Mouse (Mus musculus): ENCODE data around the gene Arpp19. TPM values are rescaled to one million over a fixed set of nuclear protein-coding genes. Genes with fewer than 3 reads are reported as not detected.

Arpp19 gene
- polyA plus RNA-seq, 1 experiment from 2014 or later = 384 TPM

DNA sequence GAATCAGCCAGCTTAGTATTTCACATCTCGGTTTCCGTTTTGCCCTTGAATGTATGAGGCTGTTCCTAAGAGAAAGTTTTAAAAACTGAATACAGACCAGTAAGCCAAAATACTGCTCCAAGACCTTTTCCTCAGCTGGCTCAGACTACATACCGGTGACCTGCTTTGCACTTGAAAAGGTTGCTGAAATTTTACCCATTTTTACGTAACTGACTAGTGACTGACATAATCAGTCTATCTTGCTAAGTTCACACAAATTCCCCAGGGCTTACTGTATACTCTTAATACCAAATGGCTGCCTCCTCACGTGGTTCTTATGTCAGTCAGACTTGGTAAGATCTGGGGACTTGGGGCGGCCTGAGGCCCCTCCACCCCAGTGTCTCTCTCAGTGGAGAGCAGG, 18.2 kb upstream of the Arpp19 start:
- no peak for ATAC-seq (ENCODE audit: insufficient number of reproducible peaks, insufficient read depth, low FRiP score, low TSS enrichment, low read depth)
- Histone ChIP-seq H3K4me3 (replicated peaks) (no peak overlapping the region), H3K9ac (replicated peaks) (no peak overlapping the region), H3K9me3 (no peaks in the 10 kb centered on the region), H3K27ac (no peak overlapping the region), H3K27me3 (no peaks in the 10 kb centered on the region), H3K36me3 (peaks cover 22% of the 10 kb centered on the region), H3K4me1 (replicated peaks) (no peaks in the 10 kb centered on the region), H3K4me2 (no peak overlapping the region)
- WGBS = 82% methylated on average over 6 of the region's 6 CpGs

DNA sequence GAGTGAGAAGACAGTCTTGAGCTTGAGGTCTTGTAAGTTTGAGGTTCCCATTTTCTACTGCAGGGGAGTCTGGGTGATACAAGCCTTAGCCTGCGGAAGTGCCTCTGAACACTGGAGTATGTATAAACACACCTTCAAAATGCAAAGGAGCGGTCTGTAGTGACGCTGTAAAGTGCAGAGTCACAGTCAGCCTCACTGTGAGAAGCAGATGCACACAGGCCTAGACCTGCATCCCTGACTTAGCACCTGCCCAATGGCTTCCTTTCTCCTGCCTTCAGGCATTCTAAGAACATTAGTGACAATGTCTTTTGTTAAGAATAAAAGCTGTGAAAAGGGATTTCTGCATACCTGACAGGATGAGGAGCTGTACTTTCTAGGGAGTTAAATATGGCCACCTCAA, 17.8 kb upstream of the Arpp19 start:
- Histone ChIP-seq H3K4me2 (no peak overlapping the region), H3K27ac (no peak overlapping the region), H3K4me3 (replicated peaks) (no peak overlapping the region), H3K36me3 (peaks cover 22% of the 10 kb centered on the region), H3K9me3 (no peaks in the 10 kb centered on the region), H3K27me3 (no peaks in the 10 kb centered on the region), H3K9ac (replicated peaks) (no peak overlapping the region), H3K4me1 (replicated peaks) (no peaks in the 10 kb centered on the region)
- ATAC-seq (ENCODE audit: insufficient number of reproducible peaks, insufficient read depth, low FRiP score, low TSS enrichment, low read depth) = no peak
- WGBS = 85% methylated on average over 3 of the region's 3 CpGs

GRCm38 (mm10) chr9:75020561-75020960, 16.9 kb upstream of the Arpp19 start:
- Histone ChIP-seq H3K4me3 (replicated peaks) (no peak overlapping the region), H3K4me1 (replicated peaks) (no peaks in the 10 kb centered on the region), H3K4me2 (no peak overlapping the region), H3K36me3 (peaks cover 22% of the 10 kb centered on the region), H3K9ac (replicated peaks) (no peak overlapping the region), H3K27ac (no peak overlapping the region), H3K9me3 (no peaks in the 10 kb centered on the region), H3K27me3 (no peaks in the 10 kb centered on the region)
- WGBS = 65% methylated on average over 4 of the region's 4 CpGs
- no peak for ATAC-seq (ENCODE audit: insufficient number of reproducible peaks, insufficient read depth, low FRiP score, low TSS enrichment, low read depth)

DNA sequence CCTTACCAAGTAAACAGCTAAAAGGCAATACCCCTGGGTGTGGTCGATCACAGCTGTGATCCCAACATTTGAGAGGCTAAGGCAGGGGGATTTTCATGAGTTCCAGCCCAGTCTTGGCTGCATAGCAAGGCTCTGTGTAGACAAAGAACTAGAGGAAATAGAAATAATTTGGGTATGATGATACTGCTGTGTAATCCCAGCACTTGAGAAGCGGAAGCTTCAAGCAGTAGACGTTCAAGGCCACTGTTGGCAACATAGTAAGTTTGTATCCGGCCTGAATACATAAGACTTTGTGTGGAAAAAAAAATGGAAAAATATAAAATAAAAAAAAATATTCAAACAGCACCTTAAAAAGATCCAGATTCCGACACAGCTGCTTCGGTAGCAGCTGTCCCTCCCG, 14.9 kb upstream of the Arpp19 start:
- 85% methylated on average over 7 of the region's 7 CpGs for WGBS
- no peak overlapping the region for H3K9ac ChIP-seq (replicated peaks)

GRCm38 (mm10) chr9:75023150-75023894, 14.1 kb upstream of the Arpp19 start:
- Histone ChIP-seq H3K4me2 (no peak overlapping the region), H3K27ac (no peak overlapping the region), H3K36me3 (peaks cover 16% of the 10 kb centered on the region), H3K4me1 (replicated peaks) (no peaks in the 10 kb centered on the region), H3K9me3 (no peaks in the 10 kb centered on the region), H3K4me3 (replicated peaks) (no peak overlapping the region), H3K27me3 (no peaks in the 10 kb centered on the region), H3K9ac (replicated peaks) (no peak overlapping the region)
- WGBS = 63% methylated on average over 5 of the region's 5 CpGs
- no peak for ATAC-seq (ENCODE audit: insufficient number of reproducible peaks, insufficient read depth, low FRiP score, low TSS enrichment, low read depth)

More for the DNA sequence above, 14.9 kb upstream of the Arpp19 start:
- ATAC-seq (ENCODE audit: insufficient number of reproducible peaks, insufficient read depth, low FRiP score, low TSS enrichment, low read depth) = no peak
- Histone ChIP-seq H3K4me2 (no peak overlapping the region), H3K27me3 (no peaks in the 10 kb centered on the region), H3K4me3 (replicated peaks) (no peak overlapping the region), H3K27ac (no peak overlapping the region), H3K9me3 (no peaks in the 10 kb centered on the region), H3K36me3 (peaks cover 19% of the 10 kb centered on the region), H3K4me1 (replicated peaks) (no peaks in the 10 kb centered on the region)

DNA sequence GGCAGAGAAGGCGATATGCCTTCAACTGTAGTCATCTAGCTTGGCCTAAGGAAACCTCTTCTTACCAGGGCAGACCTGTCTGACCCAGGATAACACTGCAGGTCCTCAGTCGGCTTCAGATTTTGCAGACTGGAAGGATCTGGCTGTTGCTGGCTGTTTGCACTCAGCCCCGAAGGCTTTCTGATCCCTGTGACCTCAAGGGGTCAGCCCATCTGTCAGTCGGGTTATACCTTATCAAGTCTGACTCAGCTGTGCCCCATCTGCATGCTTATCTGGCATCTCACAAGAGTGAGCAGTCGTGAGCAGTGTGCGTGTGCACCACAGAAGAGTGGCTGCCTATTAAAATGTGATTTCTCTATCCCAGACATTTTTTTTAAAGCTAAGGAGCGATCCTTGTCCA, 13.3 kb upstream of the Arpp19 start:
- Histone ChIP-seq H3K4me2 (no peak overlapping the region), H3K27me3 (no peaks in the 10 kb centered on the region), H3K4me3 (replicated peaks) (no peak overlapping the region), H3K27ac (no peak overlapping the region), H3K9ac (replicated peaks) (no peak overlapping the region), H3K9me3 (no peaks in the 10 kb centered on the region), H3K4me1 (replicated peaks) (no peaks in the 10 kb centered on the region), H3K36me3 (peaks cover 10% of the 10 kb centered on the region)
- no peak for ATAC-seq (ENCODE audit: insufficient number of reproducible peaks, insufficient read depth, low FRiP score, low TSS enrichment, low read depth)
- WGBS = 45% methylated on average over 7 of the region's 7 CpGs

- H3K9ac ChIP-seq (replicated peaks) = no peak overlapping the region
- WGBS = 74% methylated on average over 6 of the region's 6 CpGs
- H3K4me3 ChIP-seq (replicated peaks) = no peak overlapping the region
- no peak overlapping the region for H3K27ac ChIP-seq
- H3K4me2 ChIP-seq = no peak overlapping the region
- H3K9me3 ChIP-seq = no peaks in the 10 kb centered on the region
- ATAC-seq (ENCODE audit: insufficient number of reproducible peaks, insufficient read depth, low FRiP score, low TSS enrichment, low read depth) = no peak
- peaks cover 4% of the 10 kb centered on the region; the same call in 1 of the 2 replicates for H3K36me3 ChIP-seq
- no peaks in the 10 kb centered on the region for H3K27me3 ChIP-seq
- H3K4me1 ChIP-seq (replicated peaks) = no peaks in the 10 kb centered on the region
Measured at GRCm38 (mm10) chr9:75025689-75026088, 11.7 kb upstream of the Arpp19 start.

DNA sequence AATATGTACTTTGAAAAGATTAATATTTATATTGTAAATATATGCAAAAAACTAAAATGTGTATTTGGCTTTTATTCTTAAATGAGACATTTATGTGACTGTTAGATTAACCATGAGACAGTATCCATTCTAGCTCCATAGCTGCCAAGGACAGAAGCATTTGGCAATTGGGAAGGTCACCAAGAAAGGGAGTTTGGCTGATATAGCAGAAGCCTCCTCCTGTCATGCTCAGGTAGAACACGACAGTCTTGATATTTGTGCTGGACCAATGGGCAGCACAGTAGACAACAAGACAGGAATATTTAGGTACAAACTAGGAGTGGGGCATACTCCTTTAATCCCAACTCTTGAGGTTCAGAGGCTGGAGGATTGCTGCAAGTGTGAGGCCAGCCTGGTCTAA, 5.0 kb upstream of the Arpp19 start:
- no peak overlapping the region for H3K4me3 ChIP-seq (replicated peaks)
- no peaks in the 10 kb centered on the region for H3K9me3 ChIP-seq
- H3K27me3 ChIP-seq = no peaks in the 10 kb centered on the region
- H3K9ac ChIP-seq (replicated peaks) = no peak overlapping the region
- 91% methylated on average over 1 of the region's 1 CpGs for WGBS
- no peak for ATAC-seq (ENCODE audit: insufficient number of reproducible peaks, insufficient read depth, low FRiP score, low TSS enrichment, low read depth)
- no peaks in the 10 kb centered on the region for H3K4me1 ChIP-seq (replicated peaks)
- no peak overlapping the region for H3K4me2 ChIP-seq
- no peak overlapping the region for H3K27ac ChIP-seq
- no peaks in the 10 kb centered on the region for H3K36me3 ChIP-seq

DNA sequence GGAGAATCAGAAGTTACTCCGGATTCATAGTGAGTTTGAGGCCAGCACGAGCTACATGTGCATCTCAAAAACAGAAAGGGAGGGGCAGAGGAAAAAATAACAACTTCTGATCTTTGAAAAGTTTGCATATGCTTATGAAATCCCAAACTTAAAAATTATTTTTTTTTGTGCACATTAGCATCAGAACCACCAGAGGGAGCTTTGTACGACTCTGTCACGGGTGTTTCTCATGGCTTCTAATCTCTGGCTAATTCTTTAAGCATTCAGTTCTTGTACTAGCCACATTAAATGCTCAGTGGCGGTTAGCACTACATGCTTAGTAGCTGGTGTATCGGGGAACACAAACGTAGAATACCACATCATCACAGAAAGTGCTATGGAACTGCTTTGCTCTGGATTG, 4.3 kb upstream of the Arpp19 start:
- Histone ChIP-seq H3K4me2 (no peak overlapping the region), H3K4me1 (replicated peaks) (no peaks in the 10 kb centered on the region), H3K36me3 (no peaks in the 10 kb centered on the region), H3K27ac (no peak overlapping the region), H3K9me3 (no peaks in the 10 kb centered on the region), H3K4me3 (replicated peaks) (no peak overlapping the region), H3K9ac (replicated peaks) (no peak overlapping the region), H3K27me3 (no peaks in the 10 kb centered on the region)
- ATAC-seq (ENCODE audit: insufficient number of reproducible peaks, insufficient read depth, low FRiP score, low TSS enrichment, low read depth) = no peak
- WGBS = 60% methylated on average over 7 of the region's 7 CpGs

DNA sequence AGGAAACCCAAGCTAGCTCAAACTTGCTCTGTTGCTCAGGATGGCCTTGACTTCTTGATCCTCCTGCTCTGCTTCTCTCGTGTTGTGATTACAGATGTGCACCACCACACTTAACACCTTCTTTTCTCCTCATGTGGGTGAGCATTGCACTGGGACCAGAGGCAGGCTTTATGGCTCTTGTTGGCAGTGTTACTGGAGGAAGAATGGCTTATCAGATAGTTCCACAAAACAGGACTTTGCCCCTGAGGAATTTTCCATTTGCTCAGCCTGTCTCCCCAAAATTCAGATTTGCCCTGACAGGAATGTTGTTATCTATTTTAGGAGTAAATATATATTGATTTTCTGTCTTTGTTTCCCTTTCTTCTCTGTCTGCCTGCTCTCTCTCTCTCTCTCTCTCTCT, 2.7 kb upstream of the Arpp19 start:
- H3K4me3 ChIP-seq (replicated peaks) = no peak overlapping the region
- H3K27ac ChIP-seq = no peak overlapping the region
- no peak overlapping the region for H3K9ac ChIP-seq (replicated peaks)
- peaks cover 5% of the 10 kb centered on the region; the same call in 1 of the 2 replicates for H3K4me1 ChIP-seq (replicated peaks)
- WGBS = 53% methylated on average over 1 of the region's 1 CpGs
- no peak overlapping the region for H3K4me2 ChIP-seq
- H3K27me3 ChIP-seq = no peaks in the 10 kb centered on the region
- ATAC-seq (ENCODE audit: insufficient number of reproducible peaks, insufficient read depth, low FRiP score, low TSS enrichment, low read depth) = no peak
- no peaks in the 10 kb centered on the region for H3K9me3 ChIP-seq
- H3K36me3 ChIP-seq = no peaks in the 10 kb centered on the region

- WGBS = 77% methylated on average over 4 of the region's 4 CpGs
- Histone ChIP-seq H3K9me3 (no peaks in the 10 kb centered on the region), H3K36me3 (peaks cover 7% of the 10 kb centered on the region; the same call in 1 of the 2 replicates), H3K4me1 (replicated peaks) (peaks cover 5% of the 10 kb centered on the region; the same call in 1 of the 2 replicates), H3K27me3 (no peaks in the 10 kb centered on the region), H3K4me3 (replicated peaks) (no peak overlapping the region), H3K4me2 (no peak overlapping the region), H3K9ac (replicated peaks) (no peak overlapping the region), H3K27ac (no peak overlapping the region)
- no peak for ATAC-seq (ENCODE audit: insufficient number of reproducible peaks, insufficient read depth, low FRiP score, low TSS enrichment, low read depth)
Measured at GRCm38 (mm10) chr9:75035944-75036343, 1.5 kb upstream of the Arpp19 start.

GRCm38 (mm10) chr9:75038357-75038688, 909 bp downstream of the Arpp19 start:
- ATAC-seq (ENCODE audit: insufficient number of reproducible peaks, insufficient read depth, low FRiP score, low TSS enrichment, low read depth) = no peak
- H3K4me2 ChIP-seq = peak overlapping the region; percentile 60
- WGBS = 2% methylated on average over 10 of the region's 10 CpGs
- no peaks in the 10 kb centered on the region for H3K27me3 ChIP-seq
- peak overlapping the region; percentile 94 for H3K9ac ChIP-seq (replicated peaks)
- H3K4me1 ChIP-seq (replicated peaks) = peaks cover 5% of the 10 kb centered on the region; the same call in 1 of the 2 replicates
- H3K27ac ChIP-seq = no peak overlapping the region; the same call in 1 of the 2 replicates
- no peaks in the 10 kb centered on the region for H3K9me3 ChIP-seq
- H3K4me3 ChIP-seq (replicated peaks) = peak overlapping the region; percentile 96
- H3K36me3 ChIP-seq = peaks cover 10% of the 10 kb centered on the region; the same call in 1 of the 2 replicates
